ENCODE assay signal across 15 mouse cellular contexts in genomic region chr7:31128157-31128705, GRCm38 (mm10). TPM values are rescaled to one million over a fixed set of nuclear protein-coding genes. Genes with fewer than 3 reads are reported as not detected.
DNase-seq lines count a peak whose midpoint lies in the region; ATAC-seq lines count a peak whose summit lies in the region.
"Had no signal": no experiment of that assay in that cellular context is flagged by ENCODE, and none has a peak within 500 bp of the region (broad histone marks: within the 10 kb centered on the region; RNA-seq: fewer than 3 reads in every experiment).

No protein-coding gene starts in this region.

- no peak overlapping the region for H3K4me2 ChIP-seq in forebrain, embryonic 15.5 days (replicated peaks)
- no peak overlapping the region for H3K4me2 ChIP-seq in forebrain, embryonic 14.5 days (ENCODE audit: low read length)
- H3K4me2 ChIP-seq in midbrain, embryonic 13.5 days (replicated peaks): no peak overlapping the region
- H3K4me2 ChIP-seq in midbrain, embryonic 14.5 days (ENCODE audit: low read length): no peak overlapping the region
- no peak overlapping the region for H3K4me2 ChIP-seq in neural tube, embryonic 15.5 days

- no peak overlapping the region for H3K4me3 ChIP-seq in forebrain, embryonic 15.5 days
- H3K4me3 ChIP-seq in forebrain, embryonic 14.5 days (ENCODE audit: low read depth, low read length): no peak overlapping the region
- no peak overlapping the region for H3K4me3 ChIP-seq in midbrain, embryonic 13.5 days (replicated peaks)
- no peak overlapping the region for H3K4me3 ChIP-seq in midbrain, embryonic 14.5 days (replicated peaks; ENCODE audit: low read depth, low read length)
- no peak overlapping the region for H3K4me3 ChIP-seq in neural tube, embryonic 15.5 days (replicated peaks)

- H3K9ac ChIP-seq in forebrain, embryonic 15.5 days (replicated peaks): no peak overlapping the region
- no peak overlapping the region for H3K9ac ChIP-seq in forebrain, embryonic 14.5 days (ENCODE audit: low read length)
- H3K9ac ChIP-seq in midbrain, embryonic 13.5 days (replicated peaks): no peak overlapping the region
- H3K9ac ChIP-seq in midbrain, embryonic 14.5 days (replicated peaks; ENCODE audit: low read length): no peak overlapping the region
- H3K9ac ChIP-seq in neural tube, embryonic 15.5 days (replicated peaks): no peak overlapping the region
- H3K9ac ChIP-seq: embryonic facial prominence, embryonic 15.5 days; lung, embryonic 15.5 days had no signal

- H3K9me3 ChIP-seq in forebrain, embryonic 15.5 days: no peaks in the 10 kb centered on the region
- H3K9me3 ChIP-seq in forebrain, embryonic 14.5 days (replicated peaks; ENCODE audit: control insufficient read depth, low read length): no peaks in the 10 kb centered on the region
- H3K9me3 ChIP-seq in midbrain, embryonic 13.5 days: no peaks in the 10 kb centered on the region
- no peaks in the 10 kb centered on the region for H3K9me3 ChIP-seq in midbrain, embryonic 14.5 days (ENCODE audit: control insufficient read depth, low read length)
- H3K9me3 ChIP-seq in neural tube, embryonic 15.5 days (replicated peaks): no peaks in the 10 kb centered on the region
- H3K9me3 ChIP-seq: embryonic facial prominence, embryonic 15.5 days; heart, embryonic 10.5 days; lung, embryonic 15.5 days had no signal

- peaks cover 51% of the 10 kb centered on the region for H3K36me3 ChIP-seq in forebrain, embryonic 15.5 days
- peaks cover 52% of the 10 kb centered on the region for H3K36me3 ChIP-seq in forebrain, embryonic 14.5 days (ENCODE audit: control insufficient read depth, insufficient read depth, low read length)
- H3K36me3 ChIP-seq in midbrain, embryonic 13.5 days: peaks cover 54% of the 10 kb centered on the region
- peaks cover 53% of the 10 kb centered on the region for H3K36me3 ChIP-seq in midbrain, embryonic 14.5 days (ENCODE audit: control insufficient read depth, insufficient read depth, low read length)
- peaks cover 50% of the 10 kb centered on the region for H3K36me3 ChIP-seq in neural tube, embryonic 15.5 days

- no peak for DNase-seq in forebrain, embryonic 14.5 days (ENCODE audit: low spot score)
- DNase-seq in midbrain, embryonic 14.5 days: no peak
- DNase-seq in gastrocnemius, postnatal 25 days: peak; percentile 64
- no peak for DNase-seq in urinary bladder, adult 2 months (ENCODE audit: low spot score)
- DNase-seq: heart, postnatal 4 days; kidney, adult 8-10 months; kidney, postnatal 4 days; thymus, postnatal 25 days had no signal

- peaks cover 21% of the 10 kb centered on the region for H3K27me3 ChIP-seq in forebrain, embryonic 15.5 days
- peaks cover 19% of the 10 kb centered on the region for H3K27me3 ChIP-seq in forebrain, embryonic 14.5 days (replicated peaks; ENCODE audit: control insufficient read depth, insufficient read depth, low read length)
- peaks cover 50% of the 10 kb centered on the region for H3K27me3 ChIP-seq in midbrain, embryonic 13.5 days
- peaks cover 16% of the 10 kb centered on the region; the same call in 1 of the 2 replicates for H3K27me3 ChIP-seq in midbrain, embryonic 14.5 days (ENCODE audit: control insufficient read depth, insufficient read depth, low read length)
- peaks cover 20% of the 10 kb centered on the region for H3K27me3 ChIP-seq in neural tube, embryonic 15.5 days (replicated peaks)

- WGBS in forebrain, embryonic 15.5 days: 68% methylated on average over 9 of the region's 9 CpGs
- 66% methylated on average over 9 of the region's 9 CpGs for WGBS in forebrain, embryonic 14.5 days
- WGBS in midbrain, embryonic 13.5 days: 73% methylated on average over 9 of the region's 9 CpGs
- 71% methylated on average over 9 of the region's 9 CpGs for WGBS in midbrain, embryonic 14.5 days
- WGBS in neural tube, embryonic 15.5 days: 74% methylated on average over 9 of the region's 9 CpGs

- 0 out of 2 replicates have a peak, but pooled peaks have one; percentile 2 for ATAC-seq in forebrain, embryonic 15.5 days (replicated peaks)
- no peak for ATAC-seq in forebrain, embryonic 14.5 days
- peak; percentile 15; the same call in 1 of the 2 replicates for ATAC-seq in midbrain, embryonic 13.5 days
- ATAC-seq in midbrain, embryonic 14.5 days (ENCODE audit: low FRiP score, low TSS enrichment): no peak
- ATAC-seq in neural tube, embryonic 15.5 days (ENCODE audit: low FRiP score): 0 out of 2 replicates have a peak, but pooled peaks have one; percentile 2

- no peak overlapping the region for H3K27ac ChIP-seq in forebrain, embryonic 15.5 days (replicated peaks)
- no peak overlapping the region for H3K27ac ChIP-seq in forebrain, embryonic 14.5 days (ENCODE audit: low read depth, low read length)
- no peak overlapping the region for H3K27ac ChIP-seq in midbrain, embryonic 13.5 days
- no peak overlapping the region for H3K27ac ChIP-seq in midbrain, embryonic 14.5 days (replicated peaks; ENCODE audit: low read depth, low read length)
- H3K27ac ChIP-seq in neural tube, embryonic 15.5 days (replicated peaks): no peak overlapping the region
- H3K27ac ChIP-seq: embryonic facial prominence, embryonic 15.5 days; heart, embryonic 10.5 days; lung, embryonic 15.5 days had no signal

- peaks cover 16% of the 10 kb centered on the region for H3K4me1 ChIP-seq in forebrain, embryonic 15.5 days
- peaks cover 3% of the 10 kb centered on the region; the same call in 1 of the 2 replicates for H3K4me1 ChIP-seq in forebrain, embryonic 14.5 days (ENCODE audit: control insufficient read depth, insufficient read depth, low read length)
- H3K4me1 ChIP-seq in midbrain, embryonic 13.5 days (replicated peaks): peaks cover 16% of the 10 kb centered on the region
- no peaks in the 10 kb centered on the region for H3K4me1 ChIP-seq in midbrain, embryonic 14.5 days (ENCODE audit: control insufficient read depth, insufficient read depth, low read length)
- H3K4me1 ChIP-seq in neural tube, embryonic 15.5 days: peaks cover 24% of the 10 kb centered on the region

RNA-seq across cellular contexts. Expression of gene Scn1b, which starts 1.4 kb away (rescaled TPM):
- 4.3 and 4.4 TPM in 2 replicates for polyA plus RNA-seq in forebrain, embryonic 15.5 days (2015; fragmentation: Nextera tagmentation; extraction: Ambion mirVana)
- 2.8 and 4.4 TPM in 2 replicates for polyA plus RNA-seq in forebrain, embryonic 14.5 days (2014; fragmentation: Nextera tagmentation; extraction: Ambion mirVana)
- 1.2 and 2.7 TPM in 2 replicates for polyA plus RNA-seq in midbrain, embryonic 13.5 days (2015; fragmentation: Nextera tagmentation; extraction: Ambion mirVana)
- polyA plus RNA-seq in midbrain, embryonic 14.5 days (2014; fragmentation: Nextera tagmentation; extraction: Ambion mirVana): 5.6 TPM in 2 replicates
- total RNA-seq in gastrocnemius, postnatal 25 days (2021): 100 to 1,000 TPM; 787 to 821 TPM
- polyA plus RNA-seq in neural tube, embryonic 15.5 days (2015; fragmentation: Nextera tagmentation; extraction: Ambion mirVana): 21.1 and 24.8 TPM in 2 replicates
- polyA plus RNA-seq in urinary bladder, adult 2 months (2012; rRNA removed): 49.1 and 54.5 TPM in 2 replicates

RNA-seq across cellular contexts. Expression of gene Hpn, which starts 13.1 kb away (rescaled TPM):
- polyA plus RNA-seq in forebrain, embryonic 15.5 days (2015; fragmentation: Nextera tagmentation; extraction: Ambion mirVana): 0.36 TPM in 1 of 2 replicates, not detected in the other
- not detected in 2 replicates for polyA plus RNA-seq in forebrain, embryonic 14.5 days (2014; fragmentation: Nextera tagmentation; extraction: Ambion mirVana)
- 0.18 and 0.59 TPM in 2 replicates for polyA plus RNA-seq in midbrain, embryonic 13.5 days (2015; fragmentation: Nextera tagmentation; extraction: Ambion mirVana)
- 0.26 TPM in 1 of 2 replicates, not detected in the other for polyA plus RNA-seq in midbrain, embryonic 14.5 days (2014; fragmentation: Nextera tagmentation; extraction: Ambion mirVana)
- 10 to 100 TPM; 15.5 to 17.3 TPM for total RNA-seq in gastrocnemius, postnatal 25 days (2021)
- polyA plus RNA-seq in neural tube, embryonic 15.5 days (2015; fragmentation: Nextera tagmentation; extraction: Ambion mirVana): 0.50 and 4.0 TPM in 2 replicates
- polyA plus RNA-seq in urinary bladder, adult 2 months (2012; rRNA removed): 2.2 and 2.7 TPM in 2 replicates

RNA-seq across cellular contexts. Expression of gene Gramd1a, which starts 27.5 kb away (rescaled TPM):
- 246 TPM in 2 replicates for polyA plus RNA-seq in forebrain, embryonic 15.5 days (2015; fragmentation: Nextera tagmentation; extraction: Ambion mirVana)
- polyA plus RNA-seq in forebrain, embryonic 14.5 days (2014; fragmentation: Nextera tagmentation; extraction: Ambion mirVana): 150 and 200 TPM in 2 replicates
- 213 and 241 TPM in 2 replicates for polyA plus RNA-seq in midbrain, embryonic 13.5 days (2015; fragmentation: Nextera tagmentation; extraction: Ambion mirVana)
- polyA plus RNA-seq in midbrain, embryonic 14.5 days (2014; fragmentation: Nextera tagmentation; extraction: Ambion mirVana): 205 and 232 TPM in 2 replicates
- total RNA-seq in gastrocnemius, postnatal 25 days (2021): 10 to 100 TPM; 40.5 to 41.2 TPM
- polyA plus RNA-seq in neural tube, embryonic 15.5 days (2015; fragmentation: Nextera tagmentation; extraction: Ambion mirVana): 174 and 212 TPM in 2 replicates
- polyA plus RNA-seq in urinary bladder, adult 2 months (2012; rRNA removed): 49.4 and 60.1 TPM in 2 replicates

RNA-seq across cellular contexts. Expression of gene Fxyd3, which starts 51.7 kb away (rescaled TPM):
- polyA plus RNA-seq in forebrain, embryonic 15.5 days (2015; fragmentation: Nextera tagmentation; extraction: Ambion mirVana): not detected in 2 replicates
- polyA plus RNA-seq in forebrain, embryonic 14.5 days (2014; fragmentation: Nextera tagmentation; extraction: Ambion mirVana): not detected in 2 replicates
- 0.47 TPM in 1 of 2 replicates, not detected in the other for polyA plus RNA-seq in midbrain, embryonic 13.5 days (2015; fragmentation: Nextera tagmentation; extraction: Ambion mirVana)
- polyA plus RNA-seq in midbrain, embryonic 14.5 days (2014; fragmentation: Nextera tagmentation; extraction: Ambion mirVana): not detected in 2 replicates
- 1 to 10 TPM; 1.7 to 3.2 TPM for total RNA-seq in gastrocnemius, postnatal 25 days (2021)
- polyA plus RNA-seq in neural tube, embryonic 15.5 days (2015; fragmentation: Nextera tagmentation; extraction: Ambion mirVana): 0.79 and 14.6 TPM in 2 replicates
- 445 and 558 TPM in 2 replicates for polyA plus RNA-seq in urinary bladder, adult 2 months (2012; rRNA removed)
- total RNA-seq: megakaryocyte, adult 5-6 weeks had no signal

Comparison
In these comparisons a context has a peak if more than half of its experiments do, and no peak if none do; other contexts are left out.
1. ATAC-seq: peak in forebrain, embryonic 15.5 days (single experiment), midbrain, embryonic 13.5 days (single experiment) and neural tube, embryonic 15.5 days (single experiment); none in forebrain, embryonic 14.5 days (single experiment) and midbrain, embryonic 14.5 days (single experiment).